Mouse (Mus musculus) T-helper 1 cell (primary cell): ENCODE measurements around the gene Plekhb1.

ENCODE experiments used
- in situ Hi-C: fragments of 300-600 bp; cut with MboI, MseI; formaldehyde crosslinking; loops from one replicate; pipeline ENCODE4 v1.15.1; 2025; ENCODE audit warnings: high pct_unique_total_duplicates

Gene Plekhb1

DNA sequence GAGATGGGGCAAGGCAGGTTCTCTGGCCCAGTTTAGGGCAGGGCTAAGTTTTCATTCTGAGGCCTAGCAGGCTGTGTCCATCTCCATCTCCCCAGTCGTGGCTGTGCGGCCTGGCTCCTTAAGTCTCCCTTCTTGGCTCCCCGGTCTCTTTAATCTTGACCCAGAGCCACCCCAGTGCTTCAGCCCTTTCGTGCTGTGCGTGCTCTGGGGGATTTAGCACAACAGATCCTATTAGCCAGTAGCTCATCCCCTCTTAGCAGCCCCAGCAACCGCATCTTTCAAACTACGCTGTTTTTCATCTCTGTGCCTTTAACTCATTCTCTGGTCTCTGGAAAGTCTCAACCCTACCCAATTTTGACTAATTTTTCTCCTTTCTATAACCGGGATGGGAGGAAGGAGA is at the start of gene Plekhb1:
Plekhb1 (minus strand) TSS at position 184 of the 400 bp plus-strand sequence.
- in situ Hi-C loops, result no loop called here

DNA sequence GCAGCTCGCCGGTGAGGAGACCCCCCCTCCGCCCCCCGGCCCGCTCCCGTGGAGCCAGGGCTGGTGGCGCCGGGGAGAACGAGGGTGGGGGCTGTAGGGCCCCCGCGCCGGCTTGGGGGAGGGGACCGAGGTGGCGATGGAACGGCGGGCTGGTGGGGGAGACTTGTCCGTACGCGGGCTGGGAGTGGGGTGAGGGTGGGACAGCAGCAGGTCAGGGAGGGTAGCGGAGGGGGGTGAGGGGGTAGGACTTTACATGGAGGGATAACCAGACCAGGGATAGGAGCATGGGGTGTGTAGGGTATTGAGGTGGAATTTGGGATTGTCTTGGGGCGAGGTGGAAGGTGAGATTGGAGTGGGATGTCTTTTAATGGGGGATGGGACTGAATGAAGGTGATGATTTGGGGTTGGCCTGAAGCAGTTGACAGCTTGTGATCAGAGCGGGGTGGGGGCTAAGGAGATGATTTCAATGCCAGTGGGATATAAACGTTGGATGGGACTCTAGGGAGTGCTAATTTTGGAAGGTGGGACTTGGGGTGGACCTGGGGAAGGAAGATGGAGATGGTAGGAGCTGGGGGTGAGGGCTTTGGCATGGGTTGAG is 44.8 kb upstream of the Plekhb1 start:
- in situ Hi-C loops, result no loop called here

GRCm38 (mm10) chr7:100706143-100706841 is 44.1 kb upstream of the Plekhb1 start, which contains the start of gene Fam168a:
TSS of gene Fam168a (plus strand) at chr7:100706635.
- in situ Hi-C loops, result no loop called here

- in situ Hi-C loops, result no loop called here
Observed at GRCm38 (mm10) chr7:100699771-100700770, 37.9 kb upstream of the Plekhb1 start.

- in situ Hi-C loops, result no loop called here
Observed at GRCm38 (mm10) chr7:100693199-100693598, 31.0 kb upstream of the Plekhb1 start.

- in situ Hi-C loops, result no loop called here
Observed at GRCm38 (mm10) chr7:100688471-100688870, 26.3 kb upstream of the Plekhb1 start.

GRCm38 (mm10) chr7:100685061-100686030 is 23.1 kb upstream of the Plekhb1 start:
- in situ Hi-C loops, result no loop called here

DNA sequence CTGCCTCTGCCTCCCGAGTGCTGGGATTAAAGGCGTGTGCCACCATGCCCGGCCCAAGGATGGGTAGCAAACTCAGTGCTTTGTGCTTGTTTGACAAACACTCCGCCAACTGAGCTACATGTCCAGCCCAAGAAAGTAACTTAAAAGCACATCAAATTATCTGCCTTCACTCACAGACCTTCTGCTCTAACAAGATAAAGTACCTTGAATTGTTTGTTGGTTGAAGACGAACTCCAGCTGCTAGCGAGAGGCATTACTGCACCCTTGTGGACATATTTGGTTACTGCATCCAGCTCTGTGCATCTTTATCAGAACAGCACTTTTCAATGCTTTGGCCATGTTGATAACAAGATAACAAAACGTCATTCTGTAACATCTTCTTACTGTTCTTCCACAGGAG is 22.3 kb upstream of the Plekhb1 start:
- in situ Hi-C loops, result no loop called here

GRCm38 (mm10) chr7:100684081-100684480 is 21.9 kb upstream of the Plekhb1 start:
- in situ Hi-C loops, result no loop called here

DNA sequence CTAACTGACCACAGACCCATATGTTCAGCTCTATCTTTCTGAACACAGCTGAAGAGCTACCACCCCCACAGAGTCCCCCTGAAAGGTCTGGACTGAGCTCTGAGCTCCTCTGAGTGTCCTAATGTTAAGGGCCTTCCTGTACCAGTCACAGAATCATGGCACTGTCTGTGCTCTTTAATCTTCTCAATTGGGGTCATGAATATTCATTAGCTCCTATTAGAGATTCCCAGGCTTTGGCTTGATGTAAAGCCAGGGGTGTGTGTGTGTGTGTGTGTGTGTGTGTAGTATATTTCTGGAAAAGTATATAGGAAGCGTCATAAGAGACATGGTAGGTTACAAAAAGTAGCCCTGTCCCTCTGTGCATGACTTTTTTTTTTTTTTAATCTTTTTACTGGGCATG is 21.0 kb upstream of the Plekhb1 start:
- in situ Hi-C loops, result no loop called here

GRCm38 (mm10) chr7:100681132-100681531 is 18.9 kb upstream of the Plekhb1 start:
- in situ Hi-C loops, result no loop called here

GRCm38 (mm10) chr7:100678948-100679880 is 17.0 kb upstream of the Plekhb1 start:
- in situ Hi-C loops, result loop anchor here (5.0 kb wide), 1 partner anchor 53 kb away; no protein-coding TSS in a partner anchor

GRCm38 (mm10) chr7:100678052-100678451 is 15.8 kb upstream of the Plekhb1 start:
- in situ Hi-C loops, result loop anchor here (5.0 kb wide), 1 partner anchor 54 kb away; no protein-coding TSS in a partner anchor

- in situ Hi-C loops, result loop anchor here (5.0 kb wide), 1 partner anchor 57 kb away; no protein-coding TSS in a partner anchor
Observed at GRCm38 (mm10) chr7:100674941-100675340, 12.7 kb upstream of the Plekhb1 start.

DNA sequence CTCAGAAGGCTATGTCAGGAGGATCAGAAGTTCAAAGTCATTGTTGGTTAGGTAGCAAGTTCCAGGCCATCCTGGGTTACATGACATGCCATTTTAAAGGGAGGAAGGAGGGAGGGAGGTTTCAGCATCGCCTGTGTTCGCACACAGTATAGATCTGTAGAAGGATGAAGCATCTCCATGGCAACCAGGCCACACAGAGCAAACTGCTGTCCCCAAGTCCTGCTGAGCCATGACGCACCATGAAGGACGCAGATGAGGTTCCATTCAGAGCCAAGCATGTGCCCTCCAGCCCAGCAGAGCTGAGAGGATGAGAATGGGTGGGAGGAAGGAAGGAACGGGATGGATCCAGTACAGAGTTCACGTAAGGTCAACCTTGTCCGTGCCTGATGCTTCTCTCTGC is 11.2 kb upstream of the Plekhb1 start:
- in situ Hi-C loops, result no loop called here

DNA sequence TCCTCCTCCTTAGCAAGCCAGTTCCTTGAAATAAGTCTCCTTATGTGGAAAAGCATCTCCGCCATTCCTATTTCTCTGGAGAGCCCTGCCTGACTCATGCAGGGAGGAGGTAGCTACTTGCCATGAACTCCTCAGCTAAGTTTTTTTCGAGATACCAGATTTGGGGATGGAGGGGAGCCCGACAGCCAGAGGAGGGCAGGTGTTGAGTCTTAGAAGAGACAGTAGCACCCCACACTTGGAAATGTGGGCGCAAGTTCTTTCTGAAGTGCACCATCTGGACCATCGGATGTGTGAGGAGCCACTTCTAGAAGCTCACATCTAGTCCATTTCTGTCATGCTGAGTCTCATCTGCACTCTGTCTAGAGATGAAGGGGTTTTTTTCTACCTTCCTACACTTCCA is 8.4 kb upstream of the Plekhb1 start:
- in situ Hi-C loops, result no loop called here

GRCm38 (mm10) chr7:100663729-100664304 is 1.6 kb upstream of the Plekhb1 start:
- in situ Hi-C loops, result no loop called here

DNA sequence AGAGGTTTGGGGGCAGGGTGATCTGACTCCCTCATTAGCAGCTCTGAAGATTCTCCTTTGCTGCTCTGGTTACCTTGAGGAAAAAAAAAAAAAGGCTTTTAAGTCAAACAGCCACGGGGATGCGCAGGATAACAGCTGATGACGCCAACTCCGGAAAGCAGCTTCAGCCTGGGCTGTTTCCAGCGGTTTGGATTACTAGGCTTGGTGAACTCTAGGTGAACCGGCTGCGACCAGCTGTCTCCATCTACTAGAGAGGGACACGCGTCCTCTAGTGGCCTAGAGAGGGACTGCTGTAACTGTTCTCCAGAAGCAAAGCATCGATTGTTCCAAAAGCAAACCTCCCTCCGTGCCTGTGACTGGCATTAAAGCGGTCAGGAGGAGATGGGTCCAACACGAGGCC is 976 bp upstream of the Plekhb1 start:
- in situ Hi-C loops, result no loop called here

GRCm38 (mm10) chr7:100661264-100661663 is 950 bp downstream of the Plekhb1 start:
- in situ Hi-C loops, result no loop called here
